In genomic region chr7:45434203-45435015, GRCm38 (mm10) we compare ENCODE assay signal across 8 mouse cellular contexts. TPM values are rescaled to one million over a fixed set of nuclear protein-coding genes. Genes with fewer than 3 reads are reported as not detected.
DNase-seq lines count a peak whose midpoint lies in the region; ATAC-seq and TF ChIP-seq lines count a peak whose summit lies in the region.

Gene Gys1 (plus strand): TSS chr7:45434844.

- peak within 1 kb of the TSS; percentile 99 for H3K4me3 ChIP-seq in ES-Bruce4 (ENCODE audit: low read depth, low read length)
- peak within 1 kb of the TSS; percentile 89 for H3K4me3 ChIP-seq in forebrain, embryonic 13.5 days
- H3K4me3 ChIP-seq in liver, postnatal 0 days (ENCODE audit: low read depth, low read length): peak within 1 kb of the TSS; percentile 76
- peak within 1 kb of the TSS; percentile 65 for H3K4me3 ChIP-seq in neural tube, embryonic 14.5 days (ENCODE audit: low read depth, low read length)

- H3K27me3 ChIP-seq in ES-Bruce4 (ENCODE audit: control insufficient read depth, insufficient read depth, low read length, poor library complexity, severe bottlenecking): no peaks in the 10 kb centered on the region
- H3K27me3 ChIP-seq in forebrain, embryonic 13.5 days: no peaks in the 10 kb centered on the region
- no peaks in the 10 kb centered on the region for H3K27me3 ChIP-seq in liver, postnatal 0 days (ENCODE audit: insufficient read depth, low read length)
- no peaks in the 10 kb centered on the region for H3K27me3 ChIP-seq in neural tube, embryonic 14.5 days (ENCODE audit: control insufficient read depth, insufficient read depth, low read length)

- TF ChIP-seq POLR2A in ES-Bruce4 (IDR thresholded peaks at IDR 0.05; ENCODE audit: insufficient read depth, low read length): peak; percentile 37

- peaks cover 17% of the 10 kb centered on the region for H3K36me3 ChIP-seq in ES-Bruce4 (ENCODE audit: control insufficient read depth, insufficient read depth, low read length, poor library complexity, severe bottlenecking)
- peaks cover 32% of the 10 kb centered on the region for H3K36me3 ChIP-seq in forebrain, embryonic 13.5 days (ENCODE audit: poor library complexity, severe bottlenecking)
- peaks cover 18% of the 10 kb centered on the region for H3K36me3 ChIP-seq in liver, postnatal 0 days (replicated peaks; ENCODE audit: insufficient read depth, low read length)
- peaks cover 10% of the 10 kb centered on the region for H3K36me3 ChIP-seq in neural tube, embryonic 14.5 days (ENCODE audit: control insufficient read depth, insufficient read depth, low read length)

- peak within 1 kb of the TSS; percentile 77 for H3K9ac ChIP-seq in ES-Bruce4 (ENCODE audit: low read depth, poor library complexity, severe bottlenecking)
- peak within 1 kb of the TSS; percentile 92 for H3K9ac ChIP-seq in forebrain, embryonic 13.5 days
- H3K9ac ChIP-seq in liver, postnatal 0 days (replicated peaks): peak within 1 kb of the TSS; percentile 75
- H3K9ac ChIP-seq in neural tube, embryonic 14.5 days (replicated peaks; ENCODE audit: low read depth, low read length): peak within 1 kb of the TSS; percentile 72

- intact Hi-C loops in heart, postnatal 10 days (cut with DNase I): loop anchor here (2.0 kb wide), 2 partner anchors 24 to 30 kb away; partner anchors contain the start of genes Ftl1 and Kcna7

- H3K4me2 ChIP-seq in forebrain, embryonic 13.5 days: peak within 1 kb of the TSS; percentile 100
- peak within 1 kb of the TSS; percentile 92 for H3K4me2 ChIP-seq in liver, postnatal 0 days (ENCODE audit: low read depth, low read length)
- H3K4me2 ChIP-seq in neural tube, embryonic 14.5 days (ENCODE audit: low read depth, low read length): peak within 1 kb of the TSS; percentile 93

- ATAC-seq in cerebellum, adult (ENCODE audit: insufficient number of reproducible peaks, low FRiP score, low TSS enrichment): peak; percentile 85
- peak; percentile 98 for ATAC-seq in forebrain, embryonic 13.5 days
- ATAC-seq in liver, postnatal 0 days: peak; percentile 96
- peak; percentile 95 for ATAC-seq in neural tube, embryonic 14.5 days (ENCODE audit: low read depth)

- DNase-seq in heart, postnatal 10 days: peak; percentile 100
- peak; percentile 98 for DNase-seq in large intestine, adult 2 months (ENCODE audit: low read depth, low spot score)
- DNase-seq in liver, postnatal 0 days: peak; percentile 100
- DNase-seq in testis, postnatal 10 days (ENCODE audit: low spot score): peak; percentile 100

- H3K4me1 ChIP-seq in ES-Bruce4 (ENCODE audit: control insufficient read depth, insufficient read depth, low read length): peaks cover 14% of the 10 kb centered on the region
- peaks cover 45% of the 10 kb centered on the region for H3K4me1 ChIP-seq in forebrain, embryonic 13.5 days
- peaks cover 45% of the 10 kb centered on the region for H3K4me1 ChIP-seq in liver, postnatal 0 days (ENCODE audit: insufficient read depth)
- peaks cover 28% of the 10 kb centered on the region for H3K4me1 ChIP-seq in neural tube, embryonic 14.5 days (ENCODE audit: control insufficient read depth, insufficient read depth, low read length)

- TF ChIP-seq EP300 in ES-Bruce4 (IDR thresholded peaks at IDR 0.05; ENCODE audit: insufficient read depth, low read depth, low read length): 0 out of 2 replicates have a peak, but pooled peaks have one; percentile 19
- TF ChIP-seq EP300 in liver, postnatal 0 days (IDR thresholded peaks at IDR 0.05; ENCODE audit: low read depth): peak; percentile 76

- WGBS in forebrain, embryonic 13.5 days: under 1% methylated on average over 44 of the region's 45 CpGs
- WGBS in large intestine, adult 2 months: under 1% methylated on average over 45 of the region's 45 CpGs
- under 1% methylated on average over 44 of the region's 45 CpGs for WGBS in liver, postnatal 0 days (ENCODE audit: insufficient replicate concordance)
- 0% methylated on average over 45 of the region's 45 CpGs for WGBS in neural tube, embryonic 14.5 days

- TF ChIP-seq CTCF in ES-Bruce4 (IDR thresholded peaks at IDR 0.05; ENCODE audit: low read depth, low read length): peak; percentile 93
- peak; percentile 99 for TF ChIP-seq CTCF in liver, postnatal 0 days (IDR thresholded peaks at IDR 0.05; ENCODE audit: low read depth)

- no peaks in the 10 kb centered on the region for H3K9me3 ChIP-seq in ES-Bruce4 (replicated peaks; ENCODE audit: control insufficient read depth, insufficient read depth, low read length, poor library complexity, severe bottlenecking)
- no peaks in the 10 kb centered on the region for H3K9me3 ChIP-seq in forebrain, embryonic 13.5 days (replicated peaks)
- H3K9me3 ChIP-seq in liver, postnatal 0 days (ENCODE audit: low read length): no peaks in the 10 kb centered on the region
- H3K9me3 ChIP-seq in neural tube, embryonic 14.5 days (ENCODE audit: control insufficient read depth, low read length): no peaks in the 10 kb centered on the region

- H3K27ac ChIP-seq in ES-Bruce4 (ENCODE audit: insufficient read depth, low read length): peak within 1 kb of the TSS; percentile 1; the same call in 1 of the 2 replicates
- H3K27ac ChIP-seq in forebrain, embryonic 13.5 days: peak within 1 kb of the TSS; percentile 88
- H3K27ac ChIP-seq in liver, postnatal 0 days (ENCODE audit: low read depth): peak within 1 kb of the TSS; percentile 81
- peak within 1 kb of the TSS; percentile 91 for H3K27ac ChIP-seq in neural tube, embryonic 14.5 days (ENCODE audit: low read depth, low read length)

RNA-seq across cellular contexts. Expression of gene Gys1, which starts in this region (rescaled TPM):
- 24.4 and 26.7 TPM in 2 replicates for polyA plus RNA-seq in ES-Bruce4 (2011; ENCODE audit: insufficient read depth, insufficient read length, low read depth, missing spikeins)
- 20.9 and 23.0 TPM in 2 replicates for polyA plus RNA-seq in forebrain, embryonic 13.5 days (2015; fragmentation: Nextera tagmentation; extraction: Ambion mirVana)
- 10 to 100 TPM; 74.6 to 79.0 TPM for total RNA-seq in heart, postnatal 10 days (2021)
- 11.2 and 14.7 TPM in 2 replicates for polyA plus RNA-seq in large intestine, adult 2 months (2012; rRNA removed)
- polyA plus RNA-seq in liver, postnatal 0 days (2015; fragmentation: Nextera tagmentation; extraction: Ambion mirVana): 3.3 TPM in 2 replicates
- 18.1 and 19.9 TPM in 2 replicates for polyA plus RNA-seq in neural tube, embryonic 14.5 days (2014; fragmentation: Nextera tagmentation; extraction: Ambion mirVana)

Comparison
In these comparisons a context has a peak if more than half of its experiments do, and no peak if none do; other contexts are left out.
1. Peak in every context shown above with its lines: DNase-seq, ATAC-seq, H3K4me3 ChIP-seq and H3K27ac ChIP-seq.
2. H3K27ac ChIP-seq: peak in every context shown above with its lines; median percentile 91 in neural tube, embryonic 14.5 days; 88 in forebrain, embryonic 13.5 days; 81 in liver, postnatal 0 days; 1 in ES-Bruce4.